Mouse (Mus musculus) liver, embryonic 18 days (tissue): ENCODE data around the gene Ikzf4. TPM values are rescaled to one million over a fixed set of nuclear protein-coding genes. Genes with fewer than 3 reads are reported as not detected.

Experiments
- polyA plus RNA-seq: library from polyadenylated mRNA; depleted of rRNA; stranded (reverse); fragments of >200 nt; gene quantifications from 2 replicates; pipeline ENCODE4 v1.2.3, GENCODE M21; 2012; rRNA removed

The Ikzf4 gene
- polyA plus RNA-seq = 0.72 and 1.2 TPM in 2 replicates

DNA sequence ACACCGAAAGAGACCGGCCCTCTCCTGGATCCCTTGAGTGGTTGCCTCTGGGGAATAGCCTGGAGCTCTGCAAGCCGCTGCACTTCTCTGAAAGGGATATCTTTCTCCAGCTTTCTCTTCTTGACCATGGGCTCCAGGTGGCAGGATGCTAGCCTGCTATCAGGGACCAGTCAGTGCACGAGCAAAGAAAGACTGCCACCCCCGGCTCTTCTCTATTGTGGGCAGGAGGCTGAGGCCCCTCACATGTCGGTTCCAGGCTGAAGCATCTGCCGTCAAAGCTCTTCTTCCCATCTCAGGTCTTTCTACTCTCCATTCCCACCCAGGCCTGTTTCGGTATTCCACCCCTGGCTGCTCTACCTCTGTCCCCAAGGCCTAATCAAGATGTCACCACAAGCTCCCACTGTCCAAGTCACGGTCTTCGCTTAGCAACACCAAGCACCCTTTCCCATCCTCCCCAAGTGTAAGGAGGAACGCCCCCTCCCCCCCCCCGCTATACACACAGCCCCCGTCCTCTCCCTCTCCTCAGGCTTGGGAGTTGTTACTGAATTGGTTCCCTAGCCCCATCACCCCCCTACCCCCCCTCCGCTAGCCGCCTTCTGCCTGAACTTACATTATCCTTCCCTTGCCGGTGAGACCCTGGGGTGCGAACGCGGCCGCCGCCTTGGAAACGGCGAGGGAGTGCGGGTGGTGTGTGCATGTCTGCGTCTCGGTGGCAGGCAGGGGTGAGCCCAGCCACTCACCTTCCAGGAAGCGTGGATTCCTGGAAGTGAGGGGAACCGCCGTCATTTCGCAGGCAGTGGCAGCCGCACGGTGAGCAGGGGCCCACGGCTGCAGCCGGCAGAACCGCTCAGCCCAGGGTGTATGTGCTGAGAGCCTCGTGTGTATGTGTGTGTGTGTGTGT, at the start of gene Ikzf4:
Gene Ikzf4, minus strand, starts transcription at position 881 of the 901 bp plus-strand sequence.

GRCm38 (mm10) chr10:128673763-128674468, 28.1 kb upstream of the Ikzf4 start, which contains the start of gene Suox:
TSS of gene Suox (minus strand) at chr10:128674073.

DNA sequence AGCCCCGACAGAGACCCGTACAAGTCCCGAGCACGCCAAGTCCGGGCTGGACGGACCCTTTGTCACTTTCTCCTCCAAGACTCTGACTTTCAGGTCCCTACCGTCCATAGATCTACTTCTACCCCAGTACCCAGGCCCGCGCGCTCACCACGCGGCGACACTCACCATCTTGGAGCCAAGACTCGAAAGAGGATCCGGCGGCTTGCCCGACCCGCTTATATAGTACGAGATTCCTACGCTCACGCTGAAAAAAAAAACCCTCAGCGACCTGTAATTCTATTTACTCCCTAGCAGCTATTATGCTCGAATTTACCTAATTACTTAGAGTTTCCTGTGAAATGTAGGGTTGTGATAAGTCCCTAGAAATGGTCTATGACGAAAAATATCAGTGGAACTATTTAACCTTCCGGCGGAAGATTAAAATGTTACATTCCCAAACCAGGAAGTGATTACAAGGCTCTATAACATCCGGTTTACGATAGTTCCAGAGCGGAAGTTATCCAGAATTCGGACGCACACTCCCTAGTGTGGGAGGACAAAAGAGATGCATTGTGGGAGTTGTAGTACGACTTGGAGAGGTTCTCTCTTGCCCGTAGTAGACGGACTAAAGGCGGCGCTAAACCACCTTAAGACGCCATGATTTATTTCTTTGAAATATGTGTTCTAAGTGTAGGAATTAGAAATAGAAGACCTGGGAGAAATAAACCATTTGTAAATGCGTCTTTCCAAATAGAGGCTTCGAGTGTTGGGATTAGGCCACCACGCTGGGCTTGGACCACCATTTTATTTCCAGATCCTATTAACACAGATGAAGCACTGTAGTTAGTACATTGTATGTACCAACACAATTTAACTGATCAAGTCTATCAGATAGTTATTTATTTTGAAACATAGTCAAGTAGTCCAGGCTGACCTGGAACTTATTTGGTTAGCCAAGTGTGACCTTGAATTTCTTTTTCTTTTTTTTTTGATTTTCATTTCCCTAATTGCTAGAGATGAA, 19.2 kb downstream of the Ikzf4 start, which contains the start of gene Rps26:
Gene Rps26, minus strand, starts transcription at position 437 of the 1,000 bp plus-strand sequence.

GRCm38 (mm10) chr10:128589464-128590192, 56.2 kb downstream of the Ikzf4 start, which contains the start of gene Erbb3:
TSS of gene Erbb3 (minus strand) at chr10:128589652.

Other genes starting within 250 kb of the Ikzf4 start
- gene Slc39a5, start 244.8 kb downstream of the Ikzf4 start, polyA plus RNA-seq = 99.5 and 112 TPM in 2 replicates
- 16.8 and 18.7 TPM in 2 replicates for gene Nabp2, start 234.5 kb downstream of the Ikzf4 start, polyA plus RNA-seq
- 7.0 and 8.3 TPM in 2 replicates for gene Rnf41, start 234.3 kb downstream of the Ikzf4 start, polyA plus RNA-seq
- gene Smarcc2, start 186.7 kb downstream of the Ikzf4 start, polyA plus RNA-seq = 25.6 and 31.2 TPM in 2 replicates
- gene Myl6, start 151.8 kb downstream of the Ikzf4 start, polyA plus RNA-seq = 627 and 720 TPM in 2 replicates
- gene Myl6b, start 147.3 kb downstream of the Ikzf4 start, polyA plus RNA-seq = 0.53 and 0.67 TPM in 2 replicates
- 10.8 and 12.1 TPM in 2 replicates for gene Esyt1, start 120.1 kb downstream of the Ikzf4 start, polyA plus RNA-seq
- gene Zc3h10, start 98.2 kb downstream of the Ikzf4 start, polyA plus RNA-seq = 4.0 and 4.5 TPM in 2 replicates
- 1,648 and 2,151 TPM in 2 replicates for gene Rpl41, start 96.7 kb downstream of the Ikzf4 start, polyA plus RNA-seq
- gene Pa2g4, start 80.0 kb downstream of the Ikzf4 start, polyA plus RNA-seq = 67.0 and 72.0 TPM in 2 replicates
- 7.5 and 8.2 TPM in 2 replicates for gene Erbb3, start 56.3 kb downstream of the Ikzf4 start, polyA plus RNA-seq
- gene Rps26, start 19.2 kb downstream of the Ikzf4 start, polyA plus RNA-seq = 667 and 775 TPM in 2 replicates
- 6.8 and 8.7 TPM in 2 replicates for gene Suox, start 28.1 kb upstream of the Ikzf4 start, polyA plus RNA-seq
- gene Rab5b, start 50.3 kb upstream of the Ikzf4 start, polyA plus RNA-seq = 32.7 and 34.3 TPM in 2 replicates
- 0.49 and 0.59 TPM in 2 replicates for gene Pmel, start 58.2 kb upstream of the Ikzf4 start, polyA plus RNA-seq
- gene Cdk2, start 59.0 kb upstream of the Ikzf4 start, polyA plus RNA-seq = 31.5 and 32.7 TPM in 2 replicates
- gene Dgka, start 98.9 kb upstream of the Ikzf4 start, polyA plus RNA-seq = 4.4 and 4.6 TPM in 2 replicates
- gene Pym1, start 101.9 kb upstream of the Ikzf4 start, polyA plus RNA-seq = 15.6 and 15.9 TPM in 2 replicates
- 11.1 and 11.9 TPM in 2 replicates for gene Mmp19, start 144.9 kb upstream of the Ikzf4 start, polyA plus RNA-seq
- 6.7 and 6.8 TPM in 2 replicates for gene Dnajc14, start 158.1 kb upstream of the Ikzf4 start, polyA plus RNA-seq
- gene Tmem198b, start 158.4 kb upstream of the Ikzf4 start, polyA plus RNA-seq = 2.8 and 3.0 TPM in 2 replicates
- gene Sarnp, start 171.3 kb upstream of the Ikzf4 start, polyA plus RNA-seq = 46.5 and 49.9 TPM in 2 replicates
- 54.1 and 59.0 TPM in 2 replicates for gene Ormdl2, start 175.7 kb upstream of the Ikzf4 start, polyA plus RNA-seq
- 0.09 and 0.11 TPM in 2 replicates for gene Gdf11, start 245.7 kb upstream of the Ikzf4 start, polyA plus RNA-seq